Mouse (Mus musculus) adrenal gland, postnatal 4 days (tissue): ENCODE results near the gene Npb. TPM values are rescaled to one million over a fixed set of nuclear protein-coding genes. Genes with fewer than 3 reads are reported as not detected.

Source experiments
- DNase-seq, 2 experiments: peaks; one replicate each; pipeline ENCODE4 v3.0.0; 2021 to 2022; ENCODE audit warnings: low spot score in 2 of 2, mixed read lengths in 2 of 2
- total RNA-seq, 2 experiments: library from RNA; stranded (reverse); gene quantifications; 2 replicates each; pipeline ENCODE4 v1.2.3; 2021

Gene Npb
- total RNA-seq, 2 experiments from 2014 or later, result 2.4 to 5.4 TPM

GRCm38 (mm10) chr11:120613976-120614375 is 5.7 kb downstream of the Npb start:
- no peak for DNase-seq

DNA sequence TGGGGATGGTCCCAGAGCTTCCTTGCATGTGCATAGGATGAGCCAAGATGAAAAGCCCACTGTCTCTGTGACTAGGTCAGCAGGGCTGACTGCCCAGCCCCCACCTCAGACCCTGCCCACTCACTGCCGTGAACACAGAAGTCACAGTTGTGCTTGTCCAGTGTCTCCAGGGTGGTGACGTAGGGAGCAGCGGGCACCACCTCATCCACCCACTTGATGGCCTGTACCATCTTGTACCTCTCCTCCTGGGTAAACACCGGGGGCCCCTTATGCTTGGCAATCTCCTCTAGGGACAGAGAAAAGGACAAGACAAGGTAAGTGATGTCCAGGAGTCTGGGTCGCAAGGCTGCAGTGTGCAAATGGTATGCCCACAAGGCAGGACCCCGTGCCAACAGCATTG is 6.9 kb downstream of the Npb start:
- no peak for DNase-seq

DNA sequence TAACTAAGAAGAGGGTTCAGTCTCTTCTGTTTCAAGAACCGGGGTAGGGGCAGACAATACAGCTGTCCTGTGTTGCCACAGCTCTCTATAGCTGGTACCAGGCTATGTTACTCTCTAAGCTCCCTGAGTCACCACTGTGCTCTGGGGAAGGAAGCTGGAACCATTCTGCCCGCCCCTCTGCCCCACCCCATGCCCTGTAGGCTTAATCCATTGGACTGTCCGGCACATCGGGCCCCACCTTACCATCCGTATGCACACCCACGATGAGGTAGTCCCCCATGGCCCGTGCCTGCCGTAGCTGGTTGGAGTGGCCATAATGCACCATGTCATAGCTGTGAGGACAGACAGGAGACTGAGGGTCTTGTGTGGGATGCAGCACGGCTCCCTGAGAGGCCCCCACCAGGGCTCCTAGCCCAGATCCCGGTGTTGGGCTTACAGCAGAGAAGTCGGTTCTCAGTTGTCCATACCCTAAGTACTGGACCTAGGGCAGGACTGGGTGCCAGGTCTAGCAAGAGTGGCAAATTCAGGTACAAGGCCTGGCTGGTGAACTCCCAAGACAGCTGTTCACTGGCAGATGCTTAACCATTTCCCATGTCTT is 7.4 kb downstream of the Npb start:
- DNase-seq, result no peak

- DNase-seq, result no peak
These were observed 8.5 kb downstream of the Npb start for GRCm38 (mm10) chr11:120616617-120617294.

DNA sequence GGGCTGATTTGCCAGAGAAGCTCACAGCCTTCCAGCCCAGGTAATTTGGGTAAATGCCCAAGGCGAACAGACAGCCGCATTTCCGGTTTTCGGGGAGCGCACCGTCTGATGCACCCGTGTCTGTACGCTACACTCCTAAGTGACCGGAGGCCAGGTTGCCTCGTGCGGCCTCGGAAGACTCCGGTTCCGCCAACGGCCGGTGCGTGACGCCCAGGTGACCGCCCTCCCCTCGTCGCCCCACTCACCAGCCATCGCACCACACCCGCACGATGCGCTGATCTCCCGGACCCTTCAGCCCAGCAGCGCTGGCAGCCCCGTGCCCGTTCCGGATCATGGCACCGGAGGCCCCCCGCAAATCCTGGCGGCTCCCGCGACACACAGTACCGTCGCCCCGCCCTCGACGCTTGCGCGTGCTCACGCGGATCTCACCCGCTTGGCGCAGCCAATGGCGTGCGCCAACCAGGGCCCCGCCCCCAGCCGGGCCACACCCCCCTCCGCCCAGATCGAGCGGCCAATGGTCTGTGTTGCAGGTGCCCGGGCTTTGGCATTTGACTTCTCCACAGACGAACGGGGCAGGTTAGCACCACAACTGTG is 9.3 kb downstream of the Npb start, which contains the start of gene Pcyt2:
Gene Pcyt2, minus strand, starts transcription at position 418 of the 594 bp plus-strand sequence.
- peak; percentile 85 to 88 for DNase-seq

DNA sequence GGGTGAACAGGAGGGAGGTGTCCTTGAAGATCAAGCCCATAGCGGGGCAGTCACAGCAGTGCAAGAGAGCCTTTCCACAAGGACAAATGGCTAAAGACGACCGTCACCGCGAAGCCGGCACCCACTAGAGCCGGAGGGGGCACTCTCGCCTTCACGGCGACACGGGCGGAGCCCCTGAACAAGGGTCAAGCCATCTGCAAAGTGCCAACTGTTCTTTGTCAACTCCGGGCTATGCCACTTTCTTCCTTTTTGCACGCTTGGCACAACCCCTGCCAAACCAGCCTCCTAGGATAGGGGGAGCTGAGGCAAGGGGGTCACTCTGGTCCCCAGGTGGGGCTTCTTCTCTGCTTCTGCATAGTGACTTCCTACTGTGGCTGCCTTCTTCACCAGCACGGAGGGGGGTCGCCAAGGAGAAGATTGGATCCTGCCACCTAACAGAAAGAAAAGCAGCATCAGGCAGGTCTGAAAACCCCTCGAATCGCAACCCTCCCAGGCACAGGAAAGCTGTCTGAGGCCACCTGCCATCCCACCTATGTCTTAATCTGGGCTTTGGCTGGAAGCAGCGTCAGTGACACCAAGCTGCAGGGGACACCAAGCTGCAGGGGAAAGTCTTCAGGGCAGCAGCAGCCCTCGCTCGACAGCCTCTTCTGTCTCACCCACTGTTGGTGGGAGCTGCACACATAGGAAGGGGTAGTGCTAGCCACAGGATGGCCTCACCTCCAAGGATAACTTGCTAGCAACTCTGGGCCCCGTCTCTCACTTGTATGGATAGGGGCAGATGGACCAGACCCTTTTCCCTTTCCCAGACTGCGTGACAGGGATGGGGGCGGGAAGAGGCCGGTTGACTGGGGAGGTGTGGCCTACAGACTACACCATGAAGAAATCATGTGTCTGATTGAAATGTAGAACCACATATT is 10.6 kb downstream of the Npb start:
- DNase-seq, result no peak

- no peak for DNase-seq
These were observed 11.9 kb downstream of the Npb start for GRCm38 (mm10) chr11:120620195-120620594.

- DNase-seq, result no peak
These were observed 14.5 kb downstream of the Npb start for GRCm38 (mm10) chr11:120622805-120623204.

DNA sequence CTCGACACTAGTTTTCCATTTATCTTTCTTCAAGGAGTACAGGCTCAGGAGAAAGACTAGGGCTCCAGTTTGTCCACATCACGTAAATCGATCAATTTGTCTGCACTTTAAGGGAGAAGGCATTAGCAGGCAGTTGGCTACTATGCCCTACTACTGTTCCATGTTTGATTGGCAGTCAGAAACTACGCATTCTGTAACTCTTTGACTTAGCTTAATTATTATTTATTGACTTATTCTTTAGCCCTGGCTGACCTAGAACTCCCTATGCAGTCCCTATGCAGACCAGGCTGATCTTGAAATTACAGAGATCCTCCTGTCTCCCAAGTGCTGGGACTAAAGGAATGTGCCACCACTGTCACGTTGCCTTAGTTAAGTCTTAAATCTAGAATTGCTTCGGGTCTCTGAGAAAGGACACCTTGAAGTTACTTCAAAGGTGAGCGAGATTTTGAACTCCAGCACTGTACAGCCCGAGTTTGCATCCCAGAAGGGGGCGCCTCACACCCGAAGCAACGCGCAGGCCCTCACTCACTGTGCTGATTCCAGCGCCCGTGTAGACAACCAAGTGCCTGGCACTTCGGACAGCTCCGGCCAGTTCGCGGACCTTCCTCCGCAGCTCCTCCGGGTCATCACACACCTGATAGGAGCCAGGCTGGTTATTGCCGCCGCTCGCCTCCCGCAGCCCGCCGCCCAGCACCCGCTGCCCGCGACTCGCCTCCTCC is 15.8 kb downstream of the Npb start:
- no peak for DNase-seq

GRCm38 (mm10) chr11:120624680-120625111 is 16.4 kb downstream of the Npb start:
- DNase-seq, result peak; percentile 59 to 65

DNA sequence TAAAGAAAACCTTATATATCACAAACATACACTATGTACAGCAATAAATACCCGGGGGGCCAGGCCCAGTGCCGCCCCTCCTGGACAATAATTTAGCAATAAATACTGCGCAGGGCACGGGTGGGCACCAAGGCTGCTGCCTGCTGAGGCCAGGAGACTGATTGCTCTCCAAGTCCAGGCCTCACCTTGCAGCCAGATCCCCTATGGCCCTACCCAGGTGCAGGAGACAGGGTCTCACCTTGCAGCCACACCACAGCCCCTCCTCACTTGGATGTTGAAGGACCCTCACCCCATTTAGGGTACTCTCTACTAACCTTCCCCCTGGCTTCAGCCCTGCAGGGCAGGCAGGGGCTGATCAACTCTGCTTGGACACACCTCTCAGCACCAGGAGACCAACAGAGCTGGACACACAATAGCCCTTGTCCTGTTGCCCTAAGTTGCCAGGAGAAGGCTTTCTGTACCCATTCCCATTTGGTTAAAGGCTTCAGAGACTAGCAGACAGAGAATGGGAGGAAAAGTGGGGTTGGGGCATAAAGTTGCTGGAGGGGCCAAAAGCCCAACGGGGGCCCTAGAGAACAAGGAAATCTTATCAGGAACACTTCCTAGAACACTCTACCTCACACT is 17.0 kb downstream of the Npb start, which contains the start of gene Sirt7:
Gene Sirt7, minus strand, starts transcription at position 89 of the 624 bp plus-strand sequence.
- no peak for DNase-seq

- no peak for DNase-seq
These were observed 18.6 kb downstream of the Npb start for GRCm38 (mm10) chr11:120626785-120627467.

DNA sequence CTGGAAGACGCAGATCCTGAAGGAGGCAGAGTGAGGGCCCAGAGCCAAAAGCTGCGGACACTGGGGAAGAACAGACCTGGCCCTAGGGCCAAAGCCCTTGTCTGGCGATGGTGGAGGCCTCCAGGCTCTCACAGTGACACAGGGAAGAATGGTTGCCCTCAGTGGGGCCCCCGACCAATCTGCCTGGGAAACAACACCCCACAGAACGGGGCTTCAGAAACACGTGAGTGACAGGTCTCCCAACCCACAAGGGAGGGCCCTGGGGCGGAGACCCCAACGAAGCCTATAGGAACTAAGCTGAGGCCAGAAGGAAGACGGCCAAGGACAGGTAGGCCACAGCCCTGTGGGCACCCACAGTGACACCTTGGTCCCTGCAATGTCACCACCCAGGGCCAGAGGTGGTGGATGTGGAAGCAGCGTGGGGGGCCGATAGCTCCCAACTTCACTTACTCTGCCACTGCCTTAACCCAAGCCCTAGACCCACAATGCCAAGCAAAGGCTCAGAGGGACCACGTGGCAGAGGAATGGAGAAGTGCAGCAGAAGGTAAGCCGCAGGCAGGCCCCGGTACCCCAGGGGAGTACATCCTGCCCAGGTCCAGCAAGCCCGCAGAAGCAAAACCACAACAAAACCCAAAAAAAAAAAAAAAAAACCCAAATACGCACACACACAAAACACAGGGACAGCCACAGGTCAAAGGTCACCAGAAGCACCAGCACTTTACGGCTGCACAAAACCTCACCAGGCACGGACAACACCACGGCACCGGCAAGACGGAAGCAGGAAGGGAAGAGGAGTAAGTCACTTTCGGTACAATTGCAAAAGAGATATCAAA is 19.4 kb downstream of the Npb start:
- DNase-seq, result no peak

- DNase-seq, result no peak
These were observed 20.5 kb downstream of the Npb start for GRCm38 (mm10) chr11:120628601-120629340.

- no peak for DNase-seq
These were observed 21.1 kb downstream of the Npb start for GRCm38 (mm10) chr11:120629341-120629730.

DNA sequence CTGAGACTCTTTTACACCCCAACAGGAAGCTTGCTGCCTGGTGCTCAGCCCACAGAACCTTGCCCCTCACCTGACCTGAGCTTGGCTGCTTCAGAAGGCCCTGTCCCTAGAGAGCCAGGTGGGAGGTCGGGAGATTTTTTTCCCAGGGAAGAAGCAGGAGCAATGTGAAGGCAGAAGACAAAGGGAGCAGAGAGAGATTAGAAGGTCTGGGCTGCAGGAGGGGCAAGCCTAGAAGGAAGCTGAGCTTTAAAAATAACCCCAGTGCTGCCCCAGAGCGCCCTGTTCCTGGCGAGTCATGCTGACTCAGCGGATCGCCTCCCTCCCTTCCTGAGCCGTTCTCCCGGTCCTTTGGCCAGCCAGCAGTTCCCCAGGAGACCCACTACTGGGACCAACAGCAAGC is 21.6 kb downstream of the Npb start:
- DNase-seq, result no peak

- DNase-seq, result no peak
These were observed 22.2 kb downstream of the Npb start for GRCm38 (mm10) chr11:120630401-120630871.
